Mouse (Mus musculus) cerebellum, adult 2 months (tissue): ENCODE data around the gene Fam69a. TPM values are rescaled to one million over a fixed set of nuclear protein-coding genes. Genes with fewer than 3 reads are reported as not detected.
A peak's percentile ranks its signal among the peaks of the same experiment; 100 is the strongest.

Source experiments
- DNase-seq, 2 experiments: peaks; one replicate each; pipeline ENCODE4 v3.0.0; 2021
- H3K27ac ChIP-seq: fragments of 200-500 bp; 2 replicates; pipeline ENCODE4 v1.5.1; 2012; ENCODE audit warnings: low read length, control low read depth, inconsistent platforms; ENCODE audit not compliant: insufficient read depth
- H3K27me3 ChIP-seq: fragments of 200-500 bp; 2 replicates; pipeline ENCODE4 v1.6.1; 2012; ENCODE audit warnings: inconsistent platforms, mild to moderate bottlenecking, low read length, moderate library complexity; ENCODE audit not compliant: control insufficient read depth, insufficient read depth
- H3K4me1 ChIP-seq: fragments of 200-500 bp; 2 replicates; pipeline ENCODE4 v1.6.1; 2011; ENCODE audit warnings: low read length; ENCODE audit not compliant: control insufficient read depth, insufficient read depth
- H3K4me3 ChIP-seq: fragments of 200-500 bp; replicated peaks from 2 replicates; pipeline ENCODE3; 2011; ENCODE audit warnings: mild to moderate bottlenecking, low read depth, low read length, control low read depth; ENCODE audit not compliant: insufficient read depth
- CTCF ChIP-seq: fragments of 200-500 bp; IDR thresholded peaks from 2 replicates; pipeline ENCODE4 v1.5.1; 2011; ENCODE audit warnings: low read depth, mild to moderate bottlenecking, control low read depth, low read length, moderate library complexity, borderline replicate concordance; ENCODE audit not compliant: insufficient read depth
- POLR2A ChIP-seq: fragments of 200-500 bp; IDR thresholded peaks from 2 replicates; pipeline ENCODE4 v1.6.1; 2011; ENCODE audit warnings: low read length, control low read depth, borderline replicate concordance; ENCODE audit not compliant: insufficient read depth
- WGBS: fragments of 180-500 bp; shearing (Covaris S2); methylation state at CpG from one replicate; pipeline ENCODE4 v1.1.7; 2018; 5-methylcytosine and 5-hydroxymethylcytosine counted together
- polyA plus RNA-seq: library from polyadenylated mRNA; depleted of rRNA; stranded (reverse); fragments of >200 nt; gene quantifications from 2 replicates; pipeline ENCODE4 v1.2.3, GENCODE M21; 2012

Fam69a gene
- polyA plus RNA-seq, 1 experiment: 30.9 TPM

DNA sequence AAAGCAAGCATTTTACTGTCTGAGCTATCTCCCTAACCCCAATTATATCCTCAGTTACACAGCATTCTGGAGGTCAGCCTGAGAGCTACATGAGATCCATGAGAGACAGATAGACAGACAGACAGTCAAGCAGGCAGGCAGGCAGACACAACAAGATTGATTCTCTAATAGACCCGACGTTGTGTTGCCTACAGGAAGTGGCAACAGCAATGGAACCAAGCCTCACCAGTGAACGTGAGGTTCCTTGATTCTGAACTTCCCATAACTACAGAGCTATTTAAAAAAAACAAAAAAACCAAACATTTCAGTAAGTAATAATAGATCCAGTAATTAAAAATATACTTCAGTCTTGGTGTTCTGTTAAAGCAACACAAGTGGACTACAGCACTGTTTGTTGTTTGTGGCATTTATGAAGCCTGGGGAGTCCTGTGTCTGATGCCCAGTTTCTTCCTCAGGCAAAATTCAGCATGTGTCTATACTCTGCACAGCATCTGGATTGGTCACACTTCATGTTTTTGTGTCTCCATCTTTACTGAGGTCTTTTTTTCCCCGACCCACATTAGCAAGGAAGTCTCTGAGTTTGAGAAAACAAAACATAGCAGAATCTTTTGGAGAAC is 19.9 kb downstream of the Fam69a start:
- TF ChIP-seq CTCF: no peak
- H3K4me1 ChIP-seq: peaks cover 12% of the 10 kb centered on the region
- 75% methylated on average over 4 of the region's 4 CpGs for WGBS

GRCm38 (mm10) chr5:107966156-107966555 is 20.7 kb downstream of the Fam69a start:
- TF ChIP-seq CTCF (no peak), POLR2A (no peak)
- Histone ChIP-seq H3K4me3 (no peak overlapping the region), H3K27ac (no peak overlapping the region), H3K27me3 (no peaks in the 10 kb centered on the region), H3K4me1 (peaks cover 11% of the 10 kb centered on the region)
- 83% methylated on average over 3 of the region's 3 CpGs for WGBS
- DNase-seq: no peak

More for the DNA sequence above, 19.9 kb downstream of the Fam69a start:
- no peak for DNase-seq
- H3K27ac ChIP-seq: no peak overlapping the region
- H3K4me3 ChIP-seq: no peak overlapping the region
- no peaks in the 10 kb centered on the region for H3K27me3 ChIP-seq

GRCm38 (mm10) chr5:107965355-107965991 is 21.4 kb downstream of the Fam69a start:
- 78% methylated on average over 9 of the region's 9 CpGs for WGBS

GRCm38 (mm10) chr5:107964031-107964758 is 22.7 kb downstream of the Fam69a start:
- H3K27me3 ChIP-seq: no peaks in the 10 kb centered on the region
- WGBS: 78% methylated on average over 2 of the region's 2 CpGs
- DNase-seq: no peak
- H3K4me3 ChIP-seq: no peak overlapping the region
- no peak overlapping the region for H3K27ac ChIP-seq
- peaks cover 13% of the 10 kb centered on the region for H3K4me1 ChIP-seq
- TF ChIP-seq CTCF (no peak), POLR2A (no peak)

More at GRCm38 (mm10) chr5:107965355-107965991, 21.4 kb downstream of the Fam69a start:
- DNase-seq: no peak
- no peaks in the 10 kb centered on the region for H3K27me3 ChIP-seq
- TF ChIP-seq CTCF (no peak), POLR2A (no peak)
- H3K4me3 ChIP-seq: no peak overlapping the region
- no peak overlapping the region for H3K27ac ChIP-seq
- H3K4me1 ChIP-seq: peaks cover 11% of the 10 kb centered on the region

DNA sequence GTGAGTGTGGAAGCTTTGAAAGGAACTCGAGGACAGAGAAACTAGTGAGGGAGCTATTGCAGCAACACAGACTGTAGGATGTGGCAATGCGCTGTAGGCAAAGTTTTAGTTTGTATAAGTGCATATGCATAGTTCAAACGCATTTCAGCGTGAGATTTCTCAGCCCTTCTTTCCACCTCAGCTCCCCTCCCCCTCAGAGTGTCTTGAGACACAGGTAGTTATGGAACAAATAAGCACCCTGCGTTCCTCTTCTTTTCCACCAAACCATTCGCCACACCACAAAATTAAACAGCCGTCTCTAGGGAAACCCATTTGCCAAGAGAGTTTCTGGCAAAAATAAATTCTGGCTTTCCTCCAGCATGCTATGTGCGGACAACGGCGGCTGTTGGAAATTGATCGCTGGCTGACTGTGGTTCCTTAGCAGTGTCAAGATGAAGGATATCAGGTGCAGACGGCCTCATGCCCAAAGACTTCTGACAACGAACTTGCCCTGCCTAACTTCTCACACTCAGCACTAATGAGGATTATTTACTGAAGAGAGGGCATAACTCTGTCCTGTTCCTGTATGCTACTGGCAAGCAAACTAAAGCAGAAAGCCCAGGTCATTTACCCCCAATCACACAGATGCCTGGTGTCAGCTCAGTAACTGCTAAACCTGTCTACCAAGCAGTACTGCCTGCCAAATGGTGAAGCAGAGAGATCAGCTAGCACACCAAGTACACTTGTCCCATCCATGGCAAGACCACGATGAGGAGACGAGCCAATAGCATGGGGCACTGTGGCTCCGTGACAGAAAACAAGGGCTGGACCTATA is 25.2 kb downstream of the Fam69a start:
- peak; percentile 60 to 66 for DNase-seq
- 0 out of 2 replicates have a peak overlapping the region, but pooled peaks have one; percentile 12 for H3K27ac ChIP-seq
- H3K4me1 ChIP-seq: peaks cover 11% of the 10 kb centered on the region
- H3K27me3 ChIP-seq: no peaks in the 10 kb centered on the region
- no peak for TF ChIP-seq POLR2A
- no peak for TF ChIP-seq CTCF
- peak overlapping the region; percentile 3 for H3K4me3 ChIP-seq
- 10% methylated on average over 16 of the region's 16 CpGs for WGBS

DNA sequence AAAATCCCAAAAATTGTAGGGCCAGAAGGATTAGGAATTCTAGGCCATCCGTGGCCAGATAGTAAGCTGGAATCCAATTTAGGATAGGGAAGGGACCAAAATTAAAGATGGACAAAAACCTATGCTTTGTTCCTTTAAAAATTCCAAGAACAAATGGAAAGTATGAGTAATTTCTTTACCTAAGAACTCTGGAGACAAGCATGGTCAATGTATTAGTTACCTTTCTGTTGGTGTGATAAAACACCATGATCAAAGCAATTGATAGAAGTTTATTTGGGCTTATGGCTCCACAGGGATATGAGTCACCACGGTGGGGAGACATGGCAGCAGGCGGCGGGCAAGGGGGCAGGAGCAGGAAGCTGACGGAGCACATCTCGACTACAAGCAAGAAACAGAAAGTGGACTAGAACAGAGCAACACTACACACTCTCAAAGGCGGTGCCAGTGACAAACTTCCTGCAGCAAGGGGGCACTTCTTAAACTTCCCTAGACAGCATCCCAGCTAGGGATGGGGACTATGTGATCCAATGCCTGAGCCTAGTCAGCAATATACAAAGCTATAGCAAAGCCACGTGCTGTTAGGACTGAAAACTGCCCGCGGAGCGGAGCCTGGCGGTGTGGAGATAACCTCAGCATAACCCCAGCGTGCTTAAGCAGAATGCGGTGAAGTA is 26.2 kb downstream of the Fam69a start:
- TF ChIP-seq CTCF (no peak), POLR2A (no peak)
- WGBS: 68% methylated on average over 14 of the region's 14 CpGs
- no peak overlapping the region for H3K27ac ChIP-seq
- DNase-seq: no peak
- peaks cover 11% of the 10 kb centered on the region for H3K4me1 ChIP-seq
- no peak overlapping the region for H3K4me3 ChIP-seq
- H3K27me3 ChIP-seq: no peaks in the 10 kb centered on the region

- no peak overlapping the region for H3K4me3 ChIP-seq
- WGBS: 34% methylated on average over 8 of the region's 8 CpGs
- peaks cover 11% of the 10 kb centered on the region for H3K4me1 ChIP-seq
- no peak overlapping the region; the same call in 1 of the 2 replicates for H3K27ac ChIP-seq
- peak in 1 of 2 experiments; percentile 59 for DNase-seq
- TF ChIP-seq CTCF (no peak), POLR2A (no peak)
- H3K27me3 ChIP-seq: no peaks in the 10 kb centered on the region
Measured at GRCm38 (mm10) chr5:107959624-107960300, 27.1 kb downstream of the Fam69a start.
